Mouse (Mus musculus) embryonic stem cell, embryonic (primary cell): ENCODE measurements at regions not wholly inside any gene's neighbourhood (a gene's known extent, or its start where the extent isn't known, plus 50 kb on each side); places are given as distances from the start of the nearest gene placed in this dataset.

Experiments
- CTCF ChIA-PET, 4 experiments: fragments of 300-600 bp in 2 of 4; fragments of 350-600 bp in 2 of 4; sonication (Branson Sonifier 250); formaldehyde crosslinking; loops; one replicate each; lab custom pipeline; 2022; ENCODE audit warnings: inconsistent platforms in 2 of 4; lab: Charles Lee
- POLR2A ChIA-PET, 4 experiments: fragments of 300-600 bp in 2 of 4; fragments of 350-600 bp in 2 of 4; sonication (Branson Sonifier 250); formaldehyde crosslinking; loops; one replicate each; lab custom pipeline; 2022; ENCODE audit warnings: antibody characterized with exemption in 4 of 4, inconsistent platforms in 1 of 4; lab: Charles Lee

DNA sequence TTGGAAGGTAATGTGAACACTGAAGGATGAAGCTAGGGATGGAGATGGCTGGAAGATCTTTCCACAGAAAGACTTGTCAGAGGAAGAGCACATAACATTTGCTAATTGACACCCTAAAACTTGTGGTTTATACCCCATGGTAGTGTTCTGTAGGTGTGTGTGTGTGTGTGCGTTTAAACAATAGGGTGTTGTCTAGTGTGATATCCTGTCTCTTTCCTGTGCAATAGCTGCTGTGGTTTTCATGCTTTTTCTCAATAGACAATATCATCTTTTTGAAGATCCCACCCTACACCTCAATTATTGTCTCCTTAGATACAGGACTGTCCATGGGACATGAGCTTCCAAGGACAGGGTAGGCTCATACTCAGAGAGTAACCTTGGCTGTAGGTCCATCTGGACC, 103.5 kb upstream of the 4933412E24Rik start:
- POLR2A ChIA-PET, result no interaction called here
- CTCF ChIA-PET, result interaction anchor here in 1 of 4 experiments (0.6 kb wide), 1 partner anchor 83 kb away, joined by 3 read pairs; no protein-coding TSS in a partner anchor

DNA sequence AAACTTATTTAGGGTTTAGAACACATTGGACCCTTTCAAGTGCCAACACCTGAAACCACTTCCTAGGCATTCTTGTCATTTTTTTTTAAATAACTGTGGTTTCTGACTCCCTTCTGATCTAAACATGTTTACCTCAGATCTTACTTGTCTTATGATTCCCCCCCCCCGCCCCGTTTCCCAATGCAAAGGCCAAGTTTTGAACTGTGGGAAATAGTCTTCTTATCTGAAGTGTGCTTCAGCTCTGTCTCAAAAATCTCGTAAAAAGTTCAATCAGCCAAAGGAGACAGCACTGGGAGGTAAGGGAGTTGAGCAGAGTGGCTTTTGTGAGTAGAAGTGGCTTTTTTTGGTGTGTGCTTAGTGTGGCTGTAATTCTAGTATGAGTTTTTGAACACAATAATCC, 95.5 kb upstream of the 4933412E24Rik start:
- ChIA-PET CTCF (no interaction called here), POLR2A (no interaction called here)

DNA sequence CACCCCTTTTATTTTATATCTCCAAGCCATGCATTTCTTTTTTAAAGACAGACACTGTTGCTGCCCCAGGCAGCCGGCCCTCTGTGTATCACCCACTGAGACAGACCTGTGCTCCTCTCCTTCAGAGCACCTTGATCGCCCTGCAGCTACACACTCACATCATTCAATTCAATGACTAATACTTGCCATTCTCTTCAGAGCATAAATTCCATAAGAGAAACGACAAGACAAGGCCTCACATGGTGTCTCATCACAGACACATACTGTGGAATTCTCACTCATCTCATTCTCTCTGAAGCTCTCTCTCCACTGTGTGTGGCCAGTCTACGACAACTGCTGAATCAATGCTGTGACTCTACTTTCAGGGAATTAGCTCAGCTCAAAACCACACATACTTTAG, 94.6 kb upstream of the 4933412E24Rik start:
- ChIA-PET CTCF (no interaction called here), POLR2A (interaction anchor here in 1 of 4 experiments (0.5 kb wide), 1 partner anchor 218 kb away, joined by 3 read pairs; no protein-coding TSS in a partner anchor)

DNA sequence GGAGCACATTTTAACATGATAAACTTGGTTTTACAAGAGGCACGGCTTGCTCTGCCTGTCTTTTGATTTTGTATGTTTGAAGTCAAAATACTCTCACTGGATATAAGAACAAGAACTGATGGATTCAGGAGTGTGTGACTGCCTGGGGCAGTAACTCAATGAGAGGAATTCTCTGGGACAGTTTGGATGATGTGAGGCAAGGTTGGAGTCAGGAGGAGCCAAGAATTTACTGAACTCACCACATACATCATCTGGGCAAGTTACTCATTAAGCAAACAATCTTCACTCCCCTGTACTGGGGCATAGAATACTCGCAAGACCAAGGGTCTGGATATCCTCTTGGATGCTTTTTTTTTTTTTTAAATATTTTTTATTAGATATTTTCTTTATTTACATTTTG, 87.7 kb upstream of the 4933412E24Rik start:
- POLR2A ChIA-PET, result no interaction called here

DNA sequence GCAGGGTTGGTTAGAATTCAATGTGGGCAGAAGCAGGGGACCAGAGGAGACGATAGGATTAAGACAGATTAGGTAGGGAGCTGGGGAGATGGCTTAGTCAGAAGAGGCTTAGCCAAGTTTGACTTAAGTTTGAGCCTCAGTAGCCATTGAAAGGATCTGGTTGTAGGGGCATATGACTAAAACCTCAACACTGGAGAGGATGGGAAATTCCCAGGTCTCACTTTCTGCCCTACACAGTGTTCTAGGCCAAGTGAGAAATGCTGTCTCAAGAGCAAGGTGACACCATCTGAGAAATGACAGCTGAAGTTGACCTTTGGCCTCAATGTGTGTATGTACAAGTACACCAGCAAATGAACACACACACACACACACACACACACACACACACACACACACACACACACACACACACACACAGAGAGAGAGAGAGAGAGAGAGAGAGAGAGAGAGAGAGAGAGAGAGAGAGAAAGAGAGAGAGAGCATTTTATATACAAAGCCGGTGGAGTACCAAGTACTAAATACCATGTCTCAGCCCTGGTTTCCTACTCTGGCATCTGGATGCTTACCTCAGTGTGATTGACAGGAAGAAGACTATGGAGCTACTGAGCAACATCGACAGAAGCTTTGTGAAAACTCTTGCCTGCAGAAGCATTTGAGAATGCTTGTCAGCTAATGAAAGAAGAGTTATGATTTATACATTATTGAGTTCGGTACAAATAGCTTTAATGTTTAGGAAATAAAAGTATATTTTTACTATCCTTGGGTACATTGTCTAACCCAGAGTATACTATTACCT, 85.3 kb upstream of the 4933412E24Rik start:
- ChIA-PET POLR2A (interaction anchor here in 1 of 4 experiments (0.7 kb wide), 1 partner anchor 707 kb away, joined by 3 read pairs; no protein-coding TSS in a partner anchor), CTCF (no interaction called here)

More for the DNA sequence above, 87.7 kb upstream of the 4933412E24Rik start:
- CTCF ChIA-PET, result no interaction called here

DNA sequence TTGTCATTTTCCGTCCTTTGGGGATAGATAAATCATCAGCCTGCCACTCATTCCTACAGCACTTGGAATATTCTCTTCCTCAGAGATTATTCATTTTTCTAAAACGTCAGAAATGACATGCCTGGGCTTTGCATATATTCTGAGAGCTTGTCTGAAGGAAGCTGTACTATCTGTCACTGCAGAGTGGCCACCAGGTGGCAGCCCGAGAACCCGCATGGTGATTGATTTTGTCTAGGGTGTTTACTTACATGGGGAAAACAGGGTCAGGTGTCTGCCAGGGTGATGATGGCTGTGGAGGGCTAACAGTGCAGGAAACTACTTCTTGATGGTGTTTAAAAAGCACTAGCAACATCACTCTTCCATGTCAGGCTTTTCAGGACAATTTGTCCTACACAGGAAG, 80.7 kb upstream of the 4933412E24Rik start:
- CTCF ChIA-PET, result interaction anchor here (0.5 to 1.0 kb wide), 5 partner anchors 17 to 710 kb away, joined by 3 to 4 read pairs (median 3); no protein-coding TSS in a partner anchor

DNA sequence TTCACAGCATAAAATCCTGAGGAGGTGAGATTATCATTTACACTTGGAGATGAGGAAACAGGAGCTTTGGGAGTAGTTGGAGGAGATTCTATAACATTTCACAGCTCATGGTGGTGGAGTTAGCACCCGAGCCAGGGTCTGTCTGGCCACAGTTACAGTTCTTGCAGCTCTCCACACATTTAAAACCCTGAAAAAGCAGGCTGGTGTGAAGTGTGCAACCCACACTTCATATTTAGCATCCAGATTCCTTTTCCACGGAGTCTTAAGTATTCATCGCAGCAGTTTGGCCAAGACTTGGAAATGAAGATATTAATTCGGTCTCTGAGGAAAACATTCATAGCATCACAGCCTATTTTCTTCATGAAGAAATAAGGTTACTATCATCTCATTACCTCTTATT, 79.7 kb upstream of the 4933412E24Rik start:
- ChIA-PET CTCF (interaction anchor here in 2 of 4 experiments (0.6 to 1.0 kb wide), 2 partner anchors 709 to 746 kb away, joined by 3 read pairs; no protein-coding TSS in a partner anchor), POLR2A (no interaction called here)

More for the DNA sequence above, 80.7 kb upstream of the 4933412E24Rik start:
- POLR2A ChIA-PET, result no interaction called here

DNA sequence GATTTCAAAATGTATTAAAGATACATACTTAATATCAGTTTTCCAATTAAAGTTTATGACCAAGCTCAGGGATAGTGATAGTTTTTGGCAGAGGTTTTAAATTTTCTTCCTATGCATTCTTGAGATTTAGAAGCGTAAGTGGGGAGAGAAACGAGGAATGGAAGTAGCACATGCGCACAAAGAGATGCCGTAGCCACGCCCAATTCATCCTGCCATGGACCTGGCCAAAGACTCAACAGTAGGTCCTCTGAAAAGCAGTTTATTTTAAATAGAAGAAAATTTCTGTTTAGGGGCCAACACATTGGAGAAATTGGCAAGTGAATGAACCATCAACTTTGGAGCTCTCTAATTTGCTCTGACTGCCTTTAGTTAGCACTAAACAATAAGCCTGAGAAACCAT, 73.5 kb upstream of the 4933412E24Rik start:
- POLR2A ChIA-PET, result interaction anchor here in 1 of 4 experiments (0.6 kb wide), 1 partner anchor 166 kb away, joined by 3 read pairs; no protein-coding TSS in a partner anchor
- CTCF ChIA-PET, result no interaction called here

DNA sequence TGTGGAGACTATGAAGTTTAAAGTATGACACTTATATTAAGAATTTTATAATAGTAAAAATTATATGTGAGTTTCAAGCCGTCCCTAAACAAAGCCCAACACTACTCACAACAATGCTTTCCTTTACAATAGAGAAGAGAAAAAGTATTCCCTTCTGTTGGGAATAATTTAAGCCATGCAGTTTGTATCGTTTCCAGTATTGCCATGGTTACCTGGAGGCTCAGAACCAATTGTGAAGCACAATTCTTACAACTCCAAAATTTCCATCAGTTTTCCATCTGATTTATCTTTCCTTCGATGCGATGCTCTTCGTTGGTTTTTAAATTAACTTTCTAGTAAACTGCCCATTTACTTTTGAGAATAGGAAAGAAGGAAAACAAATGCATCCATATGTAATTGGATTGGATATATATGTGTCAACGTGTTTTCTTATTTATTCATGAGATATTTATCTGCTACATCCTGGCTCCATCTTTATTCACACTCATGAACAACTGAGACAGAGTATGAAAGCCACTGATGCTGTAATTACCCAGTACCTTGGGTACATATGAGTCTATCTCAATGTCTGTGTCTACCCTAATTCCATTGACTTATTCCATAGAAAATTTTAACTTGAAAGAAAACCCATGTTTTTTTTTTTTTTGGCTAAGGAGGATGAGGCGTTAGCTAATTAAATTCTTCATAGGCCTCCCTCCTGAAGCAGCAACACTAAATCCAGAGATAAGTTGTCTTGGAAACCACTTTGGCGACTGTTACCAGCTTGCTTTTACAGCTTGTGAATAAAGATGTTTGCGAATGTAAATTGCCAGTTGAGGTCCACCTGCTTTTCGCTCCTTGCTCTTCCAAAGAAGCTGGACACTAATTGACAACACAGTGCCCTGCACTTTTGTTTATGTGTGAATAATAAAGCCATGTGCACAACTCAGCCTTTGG, 72.8 kb upstream of the 4933412E24Rik start:
- ChIA-PET POLR2A (interaction anchor here in 1 of 4 experiments (0.6 kb wide), 1 partner anchor 165 kb away, joined by 3 read pairs; no protein-coding TSS in a partner anchor), CTCF (no interaction called here)
